ENCODE assay signal across 20 mouse cellular contexts in genomic region chr8:83802506-83802905, GRCm38 (mm10).
A peak's percentile ranks its signal among the peaks of the same experiment; 100 is the strongest.
DNase-seq lines count a peak whose midpoint lies in the region; ATAC-seq and TF ChIP-seq lines count a peak whose summit lies in the region.
"Had no signal": no experiment of that assay in that cellular context is flagged by ENCODE, and none has a peak within 500 bp of the region (broad histone marks: within the 10 kb centered on the region; RNA-seq: fewer than 3 reads in every experiment).

No protein-coding gene starts in this region.

- H3K36me3 ChIP-seq in ES-E14 (ENCODE audit: control insufficient read depth, insufficient read depth, low read length, poor library complexity, severe bottlenecking) = no peaks in the 10 kb centered on the region
- H3K36me3 ChIP-seq in forebrain, embryonic 14.5 days (ENCODE audit: control insufficient read depth, insufficient read depth, low read length) = no peaks in the 10 kb centered on the region
- H3K36me3 ChIP-seq: embryonic facial prominence, embryonic 12.5 days; heart, embryonic 12.5 days; hindbrain, embryonic 10.5 days had no signal

- no peaks in the 10 kb centered on the region for H3K27me3 ChIP-seq in forebrain, embryonic 14.5 days (replicated peaks; ENCODE audit: control insufficient read depth, insufficient read depth, low read length)
- H3K27me3 ChIP-seq: embryonic facial prominence, embryonic 12.5 days; heart, embryonic 12.5 days had no signal

- H3K9ac ChIP-seq in ES-E14 (ENCODE audit: insufficient read depth, low read depth, low read length, poor library complexity, severe bottlenecking) = no peak overlapping the region
- H3K9ac ChIP-seq in forebrain, embryonic 14.5 days (ENCODE audit: low read length) = no peak overlapping the region
- H3K9ac ChIP-seq: embryonic facial prominence, embryonic 12.5 days; heart, embryonic 12.5 days had no signal

- DNase-seq in embryo, embryonic 11 days = peak; percentile 21
- DNase-seq in embryo, embryonic 10.5 days (ENCODE audit: low spot score) = no peak
- DNase-seq in 416B (ENCODE audit: low read depth) (peak; percentile 29), ES-E14 (ENCODE audit: low read depth, low spot score) (peak; percentile 60), ZHBTc4 (ENCODE audit: low read depth, low spot score) (peak; percentile 86)
- DNase-seq in layer of hippocampus, postnatal 10 days (ENCODE audit: low spot score in 2 of 2) = no peak
- no peak for DNase-seq in forebrain, embryonic 14.5 days (ENCODE audit: low spot score)
- DNase-seq in left cerebral cortex, adult 2 months (ENCODE audit: extremely low spot score in 1 of 2, low spot score in 2 of 2) = no peak
- DNase-seq: adrenal gland, postnatal 10 days; cerebellum, adult 11-12 months; cerebellum, adult 9-11 months; gastrocnemius, adult 2 months; gastrocnemius, postnatal 25 days had no signal

- in situ Hi-C loops in ES-E14 (cut with MboI; ENCODE audit: low sequenced_read_pairs in 2 of 2, unreplicated experiment in 2 of 2) = no loop called here

- no peaks in the 10 kb centered on the region for H3K9me3 ChIP-seq in ES-E14 (ENCODE audit: control insufficient read depth, insufficient read depth, low read depth, low read length)
- no peaks in the 10 kb centered on the region for H3K9me3 ChIP-seq in forebrain, embryonic 14.5 days (replicated peaks; ENCODE audit: control insufficient read depth, low read length)
- H3K9me3 ChIP-seq: embryonic facial prominence, embryonic 12.5 days; heart, embryonic 12.5 days; hindbrain, embryonic 10.5 days had no signal

- WGBS in forebrain, embryonic 14.5 days = 53% methylated on average over 3 of the region's 3 CpGs

- H3K4me3 ChIP-seq in ES-E14 (ENCODE audit: insufficient read depth in 1 of 2, low read depth in 1 of 2, low read length in 2 of 2, poor library complexity in 1 of 2, severe bottlenecking in 1 of 2) = no peak overlapping the region
- no peak overlapping the region for H3K4me3 ChIP-seq in forebrain, embryonic 14.5 days (ENCODE audit: low read depth, low read length)
- H3K4me3 ChIP-seq in left cerebral cortex, adult 2 months = no peak overlapping the region
- H3K4me3 ChIP-seq: embryonic facial prominence, embryonic 12.5 days; gastrocnemius, adult 2 months; heart, embryonic 12.5 days; hindbrain, embryonic 10.5 days had no signal

- H3K4me2 ChIP-seq in forebrain, embryonic 14.5 days (ENCODE audit: low read length) = no peak overlapping the region
- H3K4me2 ChIP-seq: embryonic facial prominence, embryonic 12.5 days; heart, embryonic 12.5 days had no signal

- H3K4me1 ChIP-seq in ES-E14 (ENCODE audit: control insufficient read depth in 2 of 2, insufficient read depth in 2 of 2, low read length in 2 of 2, poor library complexity in 1 of 2) = peaks cover 1 to 9% of the 10 kb centered on the region in 2 experiments
- no peaks in the 10 kb centered on the region for H3K4me1 ChIP-seq in forebrain, embryonic 14.5 days (ENCODE audit: control insufficient read depth, insufficient read depth, low read length)
- H3K4me1 ChIP-seq: embryonic facial prominence, embryonic 12.5 days; heart, embryonic 12.5 days had no signal

- intact Hi-C loops in left cerebral cortex, adult 2 months (cut with DNase I) = no loop called here

- H3K27ac ChIP-seq in ES-E14 (ENCODE audit: insufficient read depth, low read depth, low read length, poor library complexity, severe bottlenecking) = no peak overlapping the region
- H3K27ac ChIP-seq in forebrain, embryonic 14.5 days (ENCODE audit: low read depth, low read length) = no peak overlapping the region
- no peak overlapping the region for H3K27ac ChIP-seq in left cerebral cortex, adult 2 months
- H3K27ac ChIP-seq: embryonic facial prominence, embryonic 12.5 days; gastrocnemius, adult 2 months; hindbrain, embryonic 10.5 days had no signal

- ATAC-seq in forebrain, embryonic 14.5 days = no peak
- ATAC-seq: forebrain, embryonic 16.5 days; hindbrain, embryonic 16.5 days; inflammation-experienced regulatory T-cells, adult 6 months; intestine, postnatal 0 days had no signal

- TF ChIP-seq CTCF in left cerebral cortex, adult 2 months (IDR thresholded peaks at IDR 0.05) = no peak

TF ChIP-seq in ES-E14, 5 proteins besides CTCF, POLR2A, EP300 and RAD21:
- TF ChIP-seq HCFC1 (IDR thresholded peaks at IDR 0.05; ENCODE audit: borderline replicate concordance, insufficient read depth, low read length) (no peak), ZC3H11A (IDR thresholded peaks at IDR 0.05; ENCODE audit: borderline replicate concordance, low read depth, low read length) (no peak), MAFK (IDR thresholded peaks at IDR 0.05; ENCODE audit: insufficient read depth, low read depth, low read length) (no peak), ZNF384 (IDR thresholded peaks at IDR 0.05; ENCODE audit: low read depth, low read length) (no peak), CHD2 (IDR thresholded peaks at IDR 0.05; ENCODE audit: low read depth, low read length) (no peak)

Comparison
In these comparisons a context has a peak if more than half of its experiments do, and no peak if none do; other contexts are left out.
1. DNase-seq: peak in embryo, embryonic 11 days (single experiment), 416B (single experiment), ES-E14 (single experiment) and ZHBTc4 (single experiment); none in embryo, embryonic 10.5 days (single experiment), layer of hippocampus, postnatal 10 days (0 of 2), forebrain, embryonic 14.5 days (single experiment) and left cerebral cortex, adult 2 months (0 of 2).